Comparison of ENCODE assay signal across 28 mouse cellular contexts in genomic region chr5:106502271-106502670, GRCm38 (mm10). TPM values are rescaled to one million over a fixed set of nuclear protein-coding genes. Genes with fewer than 3 reads are reported as not detected.
DNase-seq lines count a peak whose midpoint lies in the region; ATAC-seq and TF ChIP-seq lines count a peak whose summit lies in the region.
"Had no signal": no experiment of that assay in that cellular context is flagged by ENCODE, and none has a peak within 500 bp of the region (broad histone marks: within the 10 kb centered on the region; RNA-seq: fewer than 3 reads in every experiment).

No protein-coding gene starts in this region.

- H3K27ac ChIP-seq in forebrain, embryonic 12.5 days, result peak overlapping the region; percentile 53; the same call in 1 of the 2 replicates
- H3K27ac ChIP-seq in forebrain, postnatal 0 days (ENCODE audit: low read depth, low read length), result no peak overlapping the region
- no peak overlapping the region for H3K27ac ChIP-seq in midbrain, embryonic 11.5 days (ENCODE audit: low read depth, low read length)
- no peak overlapping the region for H3K27ac ChIP-seq in midbrain, postnatal 0 days (ENCODE audit: low read depth, low read length)
- no peak overlapping the region for H3K27ac ChIP-seq in forebrain, embryonic 16.5 days (ENCODE audit: low read length)
- no peak overlapping the region for H3K27ac ChIP-seq in midbrain, embryonic 14.5 days (replicated peaks; ENCODE audit: low read depth, low read length)
- H3K27ac ChIP-seq: gastrocnemius, adult 2 months; intestine, embryonic 15.5 days; left cerebral cortex, adult 2 months; liver, embryonic 12.5 days had no signal

- WGBS in forebrain, embryonic 12.5 days, result 70% methylated on average over 6 of the region's 7 CpGs
- WGBS in forebrain, postnatal 0 days, result 71% methylated on average over 6 of the region's 7 CpGs
- WGBS in midbrain, embryonic 11.5 days, result 82% methylated on average over 6 of the region's 7 CpGs
- WGBS in midbrain, postnatal 0 days, result 71% methylated on average over 6 of the region's 7 CpGs
- WGBS in forebrain, embryonic 16.5 days, result 59% methylated on average over 5 of the region's 7 CpGs
- WGBS in midbrain, embryonic 14.5 days, result 66% methylated on average over 7 of the region's 7 CpGs

- peaks cover 32% of the 10 kb centered on the region for H3K4me1 ChIP-seq in forebrain, embryonic 12.5 days
- no peaks in the 10 kb centered on the region; the same call in 1 of the 2 replicates for H3K4me1 ChIP-seq in forebrain, postnatal 0 days (ENCODE audit: insufficient read depth)
- H3K4me1 ChIP-seq in midbrain, embryonic 11.5 days (ENCODE audit: control insufficient read depth, insufficient read depth, low read length), result peaks cover 5% of the 10 kb centered on the region
- no peaks in the 10 kb centered on the region for H3K4me1 ChIP-seq in midbrain, postnatal 0 days (ENCODE audit: insufficient read depth, low read length)
- H3K4me1 ChIP-seq in forebrain, embryonic 16.5 days (replicated peaks; ENCODE audit: control insufficient read depth, insufficient read depth, low read length), result peaks cover 6% of the 10 kb centered on the region
- H3K4me1 ChIP-seq in midbrain, embryonic 14.5 days (ENCODE audit: control insufficient read depth, insufficient read depth, low read length), result peaks cover 8% of the 10 kb centered on the region
- H3K4me1 ChIP-seq: intestine, embryonic 15.5 days; liver, embryonic 12.5 days had no signal

- H3K36me3 ChIP-seq in forebrain, embryonic 12.5 days (replicated peaks), result no peaks in the 10 kb centered on the region
- H3K36me3 ChIP-seq in forebrain, postnatal 0 days (ENCODE audit: insufficient read depth), result no peaks in the 10 kb centered on the region
- no peaks in the 10 kb centered on the region for H3K36me3 ChIP-seq in midbrain, embryonic 11.5 days (ENCODE audit: control insufficient read depth, insufficient read depth, low read length)
- H3K36me3 ChIP-seq in midbrain, postnatal 0 days (ENCODE audit: insufficient read depth, low read length), result no peaks in the 10 kb centered on the region
- H3K36me3 ChIP-seq in forebrain, embryonic 16.5 days (ENCODE audit: control insufficient read depth, insufficient read depth), result no peaks in the 10 kb centered on the region
- H3K36me3 ChIP-seq in midbrain, embryonic 14.5 days (ENCODE audit: control insufficient read depth, insufficient read depth, low read length), result no peaks in the 10 kb centered on the region
- H3K36me3 ChIP-seq: embryonic facial prominence, embryonic 10.5 days; intestine, embryonic 15.5 days; limb, embryonic 10.5 days; liver, embryonic 12.5 days had no signal

- DNase-seq in forebrain, postnatal 0 days, result no peak
- no peak for DNase-seq in midbrain, embryonic 11.5 days (ENCODE audit: low spot score, missing footprints)
- DNase-seq in midbrain, postnatal 0 days (ENCODE audit: low spot score), result no peak
- no peak for DNase-seq in midbrain, embryonic 14.5 days
- DNase-seq: adrenal gland, postnatal 14 days; cerebellum, adult 11-12 months; gastrocnemius, adult 2 months; heart, postnatal 36 days; kidney, adult 9 months; kidney, postnatal 25 days; lung, adult 2 months; lung, postnatal 36 days; right cerebral cortex, postnatal 14 days; spleen, adult 18-20 months; thymus, postnatal 4 days had no signal

- H3K4me3 ChIP-seq in forebrain, embryonic 12.5 days (replicated peaks), result no peak overlapping the region
- no peak overlapping the region for H3K4me3 ChIP-seq in forebrain, postnatal 0 days (ENCODE audit: low read depth, low read length)
- H3K4me3 ChIP-seq in midbrain, embryonic 11.5 days (ENCODE audit: low read depth, low read length), result no peak overlapping the region
- no peak overlapping the region for H3K4me3 ChIP-seq in midbrain, postnatal 0 days (ENCODE audit: low read depth, low read length)
- no peak overlapping the region for H3K4me3 ChIP-seq in forebrain, embryonic 16.5 days (replicated peaks; ENCODE audit: low read length)
- no peak overlapping the region for H3K4me3 ChIP-seq in midbrain, embryonic 14.5 days (replicated peaks; ENCODE audit: low read depth, low read length)
- H3K4me3 ChIP-seq: embryonic facial prominence, embryonic 10.5 days; gastrocnemius, adult 2 months; intestine, embryonic 15.5 days; left cerebral cortex, adult 2 months; limb, embryonic 10.5 days; liver, embryonic 12.5 days had no signal

- H3K4me2 ChIP-seq in forebrain, embryonic 12.5 days, result no peak overlapping the region
- H3K4me2 ChIP-seq in forebrain, postnatal 0 days (ENCODE audit: low read depth), result no peak overlapping the region
- H3K4me2 ChIP-seq in midbrain, embryonic 11.5 days, result no peak overlapping the region
- no peak overlapping the region for H3K4me2 ChIP-seq in midbrain, postnatal 0 days (ENCODE audit: low read depth, low read length, poor library complexity, severe bottlenecking)
- no peak overlapping the region for H3K4me2 ChIP-seq in forebrain, embryonic 16.5 days (ENCODE audit: low read length)
- no peak overlapping the region for H3K4me2 ChIP-seq in midbrain, embryonic 14.5 days (ENCODE audit: low read length)
- H3K4me2 ChIP-seq: intestine, embryonic 15.5 days; liver, embryonic 12.5 days had no signal

- peaks cover 24% of the 10 kb centered on the region; the same call in 1 of the 2 replicates for H3K27me3 ChIP-seq in forebrain, embryonic 12.5 days
- H3K27me3 ChIP-seq in forebrain, postnatal 0 days (ENCODE audit: insufficient read depth, low read length), result no peaks in the 10 kb centered on the region; the same call in 1 of the 2 replicates
- no peaks in the 10 kb centered on the region for H3K27me3 ChIP-seq in midbrain, embryonic 11.5 days (ENCODE audit: control insufficient read depth, insufficient read depth, low read length)
- H3K27me3 ChIP-seq in midbrain, postnatal 0 days (ENCODE audit: insufficient read depth, low read length), result no peaks in the 10 kb centered on the region
- H3K27me3 ChIP-seq in forebrain, embryonic 16.5 days (replicated peaks; ENCODE audit: control insufficient read depth, insufficient read depth, low read length), result no peaks in the 10 kb centered on the region
- no peaks in the 10 kb centered on the region for H3K27me3 ChIP-seq in midbrain, embryonic 14.5 days (ENCODE audit: control insufficient read depth, insufficient read depth, low read length)
- H3K27me3 ChIP-seq: CH12.LX; intestine, embryonic 15.5 days; liver, embryonic 12.5 days had no signal

- ATAC-seq in forebrain, embryonic 12.5 days (ENCODE audit: low FRiP score), result 0 out of 2 replicates have a peak, but pooled peaks have one; percentile 18
- no peak for ATAC-seq in forebrain, postnatal 0 days
- ATAC-seq in midbrain, embryonic 11.5 days (ENCODE audit: low FRiP score), result peak; percentile 6; the same call in 1 of the 2 replicates
- no peak for ATAC-seq in midbrain, postnatal 0 days (ENCODE audit: low FRiP score)
- ATAC-seq in forebrain, embryonic 16.5 days, result peak; percentile 33; the same call in 1 of the 2 replicates
- ATAC-seq in midbrain, embryonic 14.5 days (ENCODE audit: low FRiP score, low TSS enrichment), result 0 out of 2 replicates have a peak, but pooled peaks have one; percentile 31
- ATAC-seq in monocyte, adult 5-6 weeks (replicated peaks; ENCODE audit: insufficient number of reproducible peaks, low FRiP score, low TSS enrichment, poor library complexity, severe bottlenecking), result no peak
- ATAC-seq: intestine, embryonic 15.5 days; liver, embryonic 12.5 days had no signal

- no peaks in the 10 kb centered on the region for H3K9me3 ChIP-seq in forebrain, embryonic 12.5 days
- H3K9me3 ChIP-seq in forebrain, postnatal 0 days (ENCODE audit: low read length), result no peaks in the 10 kb centered on the region
- no peaks in the 10 kb centered on the region for H3K9me3 ChIP-seq in midbrain, embryonic 11.5 days (ENCODE audit: control insufficient read depth, low read length)
- H3K9me3 ChIP-seq in midbrain, postnatal 0 days (ENCODE audit: low read length), result no peaks in the 10 kb centered on the region
- H3K9me3 ChIP-seq in forebrain, embryonic 16.5 days (ENCODE audit: control insufficient read depth, low read length), result no peaks in the 10 kb centered on the region
- H3K9me3 ChIP-seq in midbrain, embryonic 14.5 days (ENCODE audit: control insufficient read depth, low read length), result no peaks in the 10 kb centered on the region
- H3K9me3 ChIP-seq: embryonic facial prominence, embryonic 10.5 days; intestine, embryonic 15.5 days; limb, embryonic 10.5 days; liver, embryonic 12.5 days had no signal

- H3K9ac ChIP-seq in forebrain, embryonic 12.5 days, result no peak overlapping the region
- H3K9ac ChIP-seq in forebrain, postnatal 0 days, result no peak overlapping the region
- no peak overlapping the region for H3K9ac ChIP-seq in midbrain, embryonic 11.5 days (ENCODE audit: low read length)
- no peak overlapping the region for H3K9ac ChIP-seq in midbrain, postnatal 0 days (replicated peaks; ENCODE audit: low read length, poor library complexity, severe bottlenecking)
- H3K9ac ChIP-seq in forebrain, embryonic 16.5 days (replicated peaks; ENCODE audit: low read depth, low read length), result no peak overlapping the region
- H3K9ac ChIP-seq in midbrain, embryonic 14.5 days (replicated peaks; ENCODE audit: low read length), result no peak overlapping the region
- H3K9ac ChIP-seq: intestine, embryonic 15.5 days; liver, embryonic 12.5 days had no signal

- no peak for TF ChIP-seq CTCF in forebrain, postnatal 0 days (IDR thresholded peaks at IDR 0.05; ENCODE audit: low read depth)
- no peak for TF ChIP-seq CTCF in midbrain, postnatal 0 days (IDR thresholded peaks at IDR 0.05)

RNA-seq across cellular contexts. Expression of gene Barhl2, which starts 44.3 kb away (rescaled TPM):
- polyA plus RNA-seq in forebrain, embryonic 12.5 days (2016; fragmentation: Nextera tagmentation; extraction: Ambion mirVana), result 6.2 and 7.6 TPM in 2 replicates
- total RNA-seq in forebrain, postnatal 0 days (2014; rRNA removed), result 4.5 and 9.4 TPM in 2 replicates
- polyA plus RNA-seq in forebrain, postnatal 0 days (2015; fragmentation: Nextera tagmentation; extraction: Ambion mirVana), result 1.3 and 1.5 TPM in 2 replicates
- polyA plus RNA-seq in midbrain, embryonic 11.5 days (2014; fragmentation: Nextera tagmentation; extraction: Ambion mirVana), result 10.3 and 12.4 TPM in 2 replicates
- total RNA-seq in midbrain, postnatal 0 days (2014; rRNA removed), result 27.6 and 28.0 TPM in 2 replicates
- polyA plus RNA-seq in midbrain, postnatal 0 days (2015; fragmentation: Nextera tagmentation; extraction: Ambion mirVana), result 5.7 and 6.5 TPM in 2 replicates
- polyA plus RNA-seq in forebrain, embryonic 16.5 days (2015; fragmentation: Nextera tagmentation; extraction: Ambion mirVana), result 0.47 and 1.6 TPM in 2 replicates
- polyA plus RNA-seq in midbrain, embryonic 14.5 days (2014; fragmentation: Nextera tagmentation; extraction: Ambion mirVana), result 12.2 and 14.4 TPM in 2 replicates
- not detected in 3 replicates for total RNA-seq in monocyte, adult 5-6 weeks (2017)
- total RNA-seq: adrenal gland, postnatal 14 days; CH12.LX; gastrocnemius, adult 2 months; granulocyte monocyte progenitor cell, adult 5-6 weeks; heart, postnatal 36 days; megakaryocyte-erythroid progenitor cell, adult 5-6 weeks; MEL had no signal
- polyA plus RNA-seq: heart, embryonic 14.5 days; intestine, embryonic 15.5 days; limb, embryonic 10.5 days; liver, embryonic 12.5 days; lung, adult 2 months had no signal

Comparison
In these comparisons a context has a peak if more than half of its experiments do, and no peak if none do; other contexts are left out.
1. ATAC-seq: peak in forebrain, embryonic 12.5 days (single experiment), midbrain, embryonic 11.5 days (single experiment), forebrain, embryonic 16.5 days (single experiment) and midbrain, embryonic 14.5 days (single experiment); none in forebrain, postnatal 0 days (single experiment), midbrain, postnatal 0 days (single experiment) and monocyte, adult 5-6 weeks (single experiment).